Mouse (Mus musculus) small intestine, adult 2 months (tissue): Measurements from ENCODE around the gene Crip3.

Experiments
- CTCF ChIP-seq: fragments of 200-500 bp; IDR thresholded peaks from 2 replicates; pipeline ENCODE4 v1.5.1; 2012; ENCODE audit warnings: low read depth, mild to moderate bottlenecking, control low read depth, inconsistent platforms, low read length, moderate library complexity, mixed read lengths; ENCODE audit not compliant: insufficient replicate concordance, insufficient read length; ENCODE audit errors: extremely low read depth
- POLR2A ChIP-seq: fragments of 200-500 bp; IDR thresholded peaks from 2 replicates; pipeline ENCODE4 v1.6.1; 2012; ENCODE audit warnings: low read depth, mild to moderate bottlenecking, control low read depth, inconsistent platforms, low read length, moderate library complexity

DNA sequence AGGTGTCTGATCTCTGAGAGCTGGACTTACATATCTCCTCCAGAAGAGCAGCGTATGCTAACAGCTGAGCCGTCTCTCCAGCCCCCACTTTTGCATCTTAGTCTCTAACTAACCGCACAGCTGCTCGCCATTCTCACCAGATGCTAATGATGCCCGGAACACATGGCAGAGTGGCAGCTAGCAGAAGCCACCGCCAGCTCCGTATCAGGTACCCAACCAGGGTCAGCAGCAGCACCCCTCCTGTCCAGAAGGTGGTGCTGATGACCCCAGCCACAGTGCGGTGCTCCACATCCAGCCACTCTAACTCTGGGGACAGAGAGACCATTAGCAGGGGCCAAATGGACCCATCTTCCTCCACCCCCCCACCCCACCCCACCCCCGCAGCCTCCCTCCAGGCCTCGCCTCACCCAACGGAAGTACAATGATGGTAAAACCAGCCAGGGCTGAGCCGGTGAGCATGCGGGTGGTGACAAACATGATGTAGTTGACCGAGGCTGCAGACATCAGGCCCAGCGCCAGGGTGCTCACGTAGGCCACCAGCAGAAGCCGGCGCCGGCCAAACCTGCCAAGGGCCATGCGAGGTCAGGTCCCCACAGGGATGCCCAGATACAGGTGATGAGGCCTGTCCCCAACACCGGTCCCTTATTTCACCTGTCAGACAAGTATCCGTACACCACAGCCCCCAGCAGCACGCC lies 8.1 kb downstream of the Crip3 start:
- TF ChIP-seq POLR2A = no peak
- TF ChIP-seq CTCF = peak; percentile 36; the same call in 1 of the 2 replicates
